Mouse (Mus musculus) liver, adult 2 months (tissue): Measurements from ENCODE around the gene Rsph9.

Experiments
- CTCF ChIP-seq: fragments of 200-500 bp; IDR thresholded peaks from 2 replicates; pipeline ENCODE4 v1.5.1; 2011; ENCODE audit warnings: low read depth, low read length, control low read depth
- POLR2A ChIP-seq: fragments of 200-500 bp; IDR thresholded peaks from 2 replicates; pipeline ENCODE4 v1.6.1; 2011; ENCODE audit warnings: low read length, control low read depth; ENCODE audit not compliant: insufficient read depth; ENCODE audit errors: extremely low read depth

DNA sequence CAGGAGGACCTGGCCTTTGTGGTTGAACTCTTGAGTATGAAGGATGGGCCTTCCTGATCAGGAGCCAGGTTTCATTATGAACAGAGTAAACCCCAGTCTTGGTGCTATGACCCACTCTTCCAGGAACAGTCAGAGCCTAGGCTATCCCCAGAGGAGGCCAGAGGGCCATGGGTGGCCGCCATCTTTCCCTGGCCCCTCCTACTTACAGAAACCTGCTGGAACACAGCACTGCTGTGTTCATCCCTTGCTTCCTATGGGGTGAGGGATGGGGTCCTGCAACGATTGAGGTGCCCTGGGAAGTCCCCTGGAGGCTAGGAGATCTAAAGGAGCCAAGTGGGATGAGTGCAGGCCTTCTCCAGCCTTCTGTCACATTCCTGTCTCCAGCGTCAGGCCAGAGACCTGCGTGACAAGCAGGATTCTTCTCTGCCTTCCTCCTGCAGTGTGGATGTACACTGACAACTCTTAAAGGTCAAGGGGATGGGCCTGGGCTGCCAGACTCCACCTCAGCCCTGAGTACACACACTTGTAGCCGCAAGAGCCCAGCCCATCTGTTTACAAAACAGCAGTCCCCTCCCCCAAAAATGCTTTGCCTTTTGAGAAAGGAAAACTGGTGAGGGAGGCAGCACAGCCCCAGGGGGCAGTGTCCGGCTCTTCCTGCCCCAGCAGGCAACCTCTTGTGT lies 16.1 kb downstream of the Rsph9 start:
- no peak for TF ChIP-seq CTCF
- TF ChIP-seq POLR2A = no peak
